Mouse (Mus musculus) midbrain, embryonic 14.5 days (tissue): ENCODE data around the gene Sobp. TPM values are rescaled to one million over a fixed set of nuclear protein-coding genes. Genes with fewer than 3 reads are reported as not detected.

Experiments used
- ATAC-seq: fragments of 200-750 bp; cut with Nextera tagmentation; 2 replicates; pipeline ENCODE4 v1.8.0; 2017; ENCODE audit warnings: moderate number of reproducible peaks, moderate library complexity; ENCODE audit not compliant: low FRiP score, low TSS enrichment
- DNase-seq: peaks from one replicate; pipeline ENCODE4 v3.0.0-alpha.2; 2015
- H3K27ac ChIP-seq: fragments of 300-500 bp; sonication (generic); replicated peaks from 2 replicates; pipeline ENCODE4 v1.5.1; 2014; ENCODE audit warnings: mild to moderate bottlenecking, low read depth, low read length, moderate library complexity
- H3K27me3 ChIP-seq: fragments of 300-500 bp; sonication (generic); 2 replicates; pipeline ENCODE4 v1.6.1; 2014; ENCODE audit warnings: low read length, control low read depth, mixed read lengths; ENCODE audit not compliant: control insufficient read depth, insufficient read depth
- H3K36me3 ChIP-seq: fragments of 300-500 bp; sonication (generic); 2 replicates; pipeline ENCODE4 v1.6.1; 2014; ENCODE audit warnings: low read length, control low read depth; ENCODE audit not compliant: control insufficient read depth, insufficient read depth
- H3K4me1 ChIP-seq: fragments of 300-500 bp; sonication (generic); 2 replicates; pipeline ENCODE4 v1.6.1; 2014; ENCODE audit warnings: mild to moderate bottlenecking, antibody characterized with exemption, low read length, control low read depth; ENCODE audit not compliant: control insufficient read depth, insufficient read depth
- H3K4me2 ChIP-seq: fragments of 300-500 bp; sonication (generic); 2 replicates; pipeline ENCODE4 v1.6.1; 2014; ENCODE audit warnings: mild to moderate bottlenecking, low read length, moderate library complexity
- H3K4me3 ChIP-seq: fragments of 300-500 bp; sonication (generic); replicated peaks from 2 replicates; pipeline ENCODE4 v1.5.1; 2014; ENCODE audit warnings: low read depth, low read length
- H3K9ac ChIP-seq: fragments of 300-500 bp; sonication (generic); replicated peaks from 2 replicates; pipeline ENCODE4 v1.6.1; 2014; ENCODE audit warnings: mild to moderate bottlenecking, low read length, moderate library complexity
- H3K9me3 ChIP-seq: fragments of 300-500 bp; sonication (generic); 2 replicates; pipeline ENCODE4 v1.6.1; 2016; ENCODE audit warnings: low read length, control low read depth, mixed read lengths; ENCODE audit not compliant: control insufficient read depth
- WGBS: fragments of 180-500 bp; shearing (Covaris S2); extraction: QIAGEN DNeasy Blood & Tissue Kit; methylation state at CpG from one replicate; pipeline ENCODE4 v1.1.7; 2014; 5-methylcytosine and 5-hydroxymethylcytosine counted together
- polyA plus RNA-seq: library from polyadenylated mRNA; unstranded; fragments of >200 nt; fragmentation: Nextera tagmentation; extraction: Ambion mirVana; gene quantifications from 2 replicates; pipeline ENCODE4 v1.2.1, GENCODE M21; 2014

Sobp gene
- polyA plus RNA-seq, 1 experiment from 2014 or later = 21.2 TPM

- Histone ChIP-seq H3K9ac (0 out of 2 replicates have a peak overlapping the region, but pooled peaks have one; percentile 10), H3K4me3 (no peak overlapping the region), H3K27ac (peak overlapping the region; percentile 74), H3K9me3 (no peaks in the 10 kb centered on the region), H3K4me1 (peaks cover 37% of the 10 kb centered on the region), H3K27me3 (no peaks in the 10 kb centered on the region), H3K4me2 (0 out of 2 replicates have a peak overlapping the region, but pooled peaks have one; percentile 5), H3K36me3 (0 out of 2 replicates have a peak, but pooled peaks cover 4% of the 10 kb centered on the region)
- 43% methylated on average over 15 of the region's 15 CpGs for WGBS
- DNase-seq (peak; percentile 50), ATAC-seq (peak; percentile 54)
These were observed 140.7 kb downstream of the Sobp start for GRCm38 (mm10) chr10:43033481-43034248.

GRCm38 (mm10) chr10:43027006-43027405 lies 147.3 kb downstream of the Sobp start:
- Histone ChIP-seq H3K4me3 (no peak overlapping the region), H3K27me3 (no peaks in the 10 kb centered on the region), H3K9me3 (no peaks in the 10 kb centered on the region), H3K36me3 (peaks cover 4% of the 10 kb centered on the region; the same call in 1 of the 2 replicates), H3K4me1 (peaks cover 11% of the 10 kb centered on the region), H3K4me2 (no peak overlapping the region), H3K27ac (no peak overlapping the region), H3K9ac (no peak overlapping the region)
- no peak for DNase-seq
- ATAC-seq = no peak
- 47% methylated on average over 9 of the region's 9 CpGs for WGBS

- Histone ChIP-seq H3K27me3 (no peaks in the 10 kb centered on the region; the same call in 1 of the 2 replicates), H3K27ac (no peak overlapping the region), H3K9me3 (no peaks in the 10 kb centered on the region), H3K9ac (no peak overlapping the region), H3K4me3 (no peak overlapping the region), H3K4me1 (peaks cover 24% of the 10 kb centered on the region), H3K36me3 (peaks cover 12% of the 10 kb centered on the region), H3K4me2 (no peak overlapping the region)
- 77% methylated on average over 10 of the region's 10 CpGs for WGBS
- DNase-seq (no peak), ATAC-seq (no peak)
These were observed 150.7 kb downstream of the Sobp start for GRCm38 (mm10) chr10:43023454-43024194.

GRCm38 (mm10) chr10:43022190-43022761 lies 152.1 kb downstream of the Sobp start:
- H3K9ac ChIP-seq = peak overlapping the region; percentile 58
- H3K4me2 ChIP-seq = peak overlapping the region; percentile 92
- ATAC-seq = peak; percentile 29
- DNase-seq = peak; percentile 41
- WGBS = 3% methylated on average over 29 of the region's 29 CpGs
- peak overlapping the region; percentile 26; the same call in 1 of the 2 replicates for H3K27ac ChIP-seq
- peaks cover 20% of the 10 kb centered on the region for H3K4me1 ChIP-seq
- H3K27me3 ChIP-seq = no peaks in the 10 kb centered on the region; the same call in 1 of the 2 replicates
- peak overlapping the region; percentile 41 for H3K4me3 ChIP-seq
- H3K9me3 ChIP-seq = no peaks in the 10 kb centered on the region
- H3K36me3 ChIP-seq = peaks cover 12% of the 10 kb centered on the region

GRCm38 (mm10) chr10:43021512-43022116 lies 152.7 kb downstream of the Sobp start:
- peak overlapping the region; percentile 58 for H3K9ac ChIP-seq
- H3K4me1 ChIP-seq = peaks cover 17% of the 10 kb centered on the region
- H3K9me3 ChIP-seq = no peaks in the 10 kb centered on the region
- H3K4me2 ChIP-seq = peak overlapping the region; percentile 92
- peak overlapping the region; percentile 41 for H3K4me3 ChIP-seq
- DNase-seq (peak; percentile 72), ATAC-seq (peak; percentile 51)
- WGBS = under 1% methylated on average over 69 of the region's 69 CpGs
- peak overlapping the region; percentile 26; the same call in 1 of the 2 replicates for H3K27ac ChIP-seq
- H3K27me3 ChIP-seq = no peaks in the 10 kb centered on the region; the same call in 1 of the 2 replicates
- peaks cover 12% of the 10 kb centered on the region for H3K36me3 ChIP-seq

- Histone ChIP-seq H3K27ac (no peak overlapping the region), H3K4me3 (peak overlapping the region; percentile 41), H3K4me2 (peak overlapping the region; percentile 92), H3K4me1 (peaks cover 17% of the 10 kb centered on the region), H3K9me3 (no peaks in the 10 kb centered on the region), H3K9ac (peak overlapping the region; percentile 58), H3K27me3 (no peaks in the 10 kb centered on the region; the same call in 1 of the 2 replicates), H3K36me3 (peaks cover 12% of the 10 kb centered on the region)
- ATAC-seq = 0 out of 2 replicates have a peak, but pooled peaks have one; percentile 17
- DNase-seq = peak; percentile 45
- WGBS = 5% methylated on average over 35 of the region's 35 CpGs
These were observed 153.3 kb downstream of the Sobp start for GRCm38 (mm10) chr10:43021017-43021416.

GRCm38 (mm10) chr10:43014782-43015181 lies 159.5 kb downstream of the Sobp start:
- no peaks in the 10 kb centered on the region; the same call in none of the 2 replicates for H3K36me3 ChIP-seq
- no peak overlapping the region for H3K9ac ChIP-seq
- H3K4me3 ChIP-seq = no peak overlapping the region
- H3K4me1 ChIP-seq = no peaks in the 10 kb centered on the region
- H3K27ac ChIP-seq = no peak overlapping the region
- no peaks in the 10 kb centered on the region for H3K27me3 ChIP-seq
- DNase-seq (no peak), ATAC-seq (no peak)
- H3K9me3 ChIP-seq = no peaks in the 10 kb centered on the region
- no peak overlapping the region for H3K4me2 ChIP-seq
- 91% methylated on average over 5 of the region's 5 CpGs for WGBS

GRCm38 (mm10) chr10:43014358-43014757 lies 160.0 kb downstream of the Sobp start:
- ATAC-seq = no peak
- H3K4me2 ChIP-seq = no peak overlapping the region
- no peaks in the 10 kb centered on the region for H3K4me1 ChIP-seq
- DNase-seq = no peak
- H3K9ac ChIP-seq = no peak overlapping the region
- no peaks in the 10 kb centered on the region for H3K9me3 ChIP-seq
- 89% methylated on average over 4 of the region's 4 CpGs for WGBS
- no peaks in the 10 kb centered on the region; the same call in 1 of the 2 replicates for H3K36me3 ChIP-seq
- no peak overlapping the region for H3K4me3 ChIP-seq
- H3K27ac ChIP-seq = no peak overlapping the region
- H3K27me3 ChIP-seq = no peaks in the 10 kb centered on the region
